Mouse (Mus musculus): ENCODE measurements around the gene Nmnat2. TPM values are rescaled to one million over a fixed set of nuclear protein-coding genes. Genes with fewer than 3 reads are reported as not detected.

Gene Nmnat2
- total and polyA plus RNA-seq, 3 experiments, result 1.3 to 2.8 TPM; not detected in 1

DNA sequence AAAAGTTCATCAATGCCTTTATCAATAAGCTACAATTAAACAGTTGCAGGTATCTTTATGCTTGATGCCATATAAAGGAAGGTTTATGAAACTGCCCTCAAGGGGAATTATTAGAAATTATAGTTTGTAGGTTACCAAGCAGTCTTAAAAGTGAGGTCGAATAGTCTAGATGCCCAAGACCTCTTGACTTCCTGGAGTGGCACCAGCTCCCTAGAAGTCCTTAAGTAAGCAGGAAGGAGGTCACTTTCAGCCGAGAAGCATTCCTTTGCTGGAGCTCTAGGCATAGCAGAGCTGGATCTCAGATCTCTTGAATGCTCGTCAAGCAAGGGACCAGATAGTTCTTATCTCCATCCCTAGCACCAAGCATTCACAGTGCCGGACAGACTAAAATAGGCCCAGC lies 172.8 kb downstream of the Nmnat2 start:
- no peak for DNase-seq (ENCODE audit: low read depth, low spot score)
- H3K9me3 ChIP-seq (replicated peaks; ENCODE audit: insufficient read depth, low read length), result no peaks in the 10 kb centered on the region
- H3K4me3 ChIP-seq (ENCODE audit: control insufficient read depth in 1 of 2, insufficient read depth in 1 of 2, low read depth in 2 of 2, low read length in 2 of 2), result no peak overlapping the region
- H3K36me3 ChIP-seq (ENCODE audit: control insufficient read depth in 1 of 2, insufficient read depth in 2 of 2, low read length in 2 of 2), result peaks cover 0 to 9% of the 10 kb centered on the region in 2 experiments; a peak in 2 of 4 replicates
- peaks cover 0 to 12% of the 10 kb centered on the region in 2 experiments; a peak in 2 of 4 replicates for H3K4me1 ChIP-seq (ENCODE audit: control insufficient read depth in 1 of 2, insufficient read depth in 2 of 2, low read length in 2 of 2)
- H3K27me3 ChIP-seq (ENCODE audit: control insufficient read depth in 1 of 2, insufficient read depth in 2 of 2, low read length in 2 of 2), result peaks cover 2% of the 10 kb centered on the region in 2 experiments; a peak in 1 of 4 replicates
- no peak for TF ChIP-seq MXI1 (IDR thresholded peaks at IDR 0.05; ENCODE audit: low read depth, low read length)
- no peak for TF ChIP-seq CTCF (IDR thresholded peaks at IDR 0.05 in 2 of 3, conservative IDR thresholded peaks at IDR 0.05 in 1 of 3; ENCODE audit: control insufficient read depth in 1 of 3, insufficient read depth in 1 of 3, low read depth in 2 of 3, low read length in 3 of 3, poor library complexity in 1 of 3, severe bottlenecking in 1 of 3)
- TF ChIP-seq USF1 (IDR thresholded peaks at IDR 0.05; ENCODE audit: low read depth, low read length), result no peak
- TF ChIP-seq MAZ (IDR thresholded peaks at IDR 0.05; ENCODE audit: low read depth, low read length), result no peak
- TF ChIP-seq ZMIZ1 (IDR thresholded peaks at IDR 0.05; ENCODE audit: low read depth, low read length), result no peak
- no peak overlapping the region for H3K9ac ChIP-seq (ENCODE audit: control insufficient read depth, low read depth, low read length, poor library complexity, severe bottlenecking)
- no peak overlapping the region for H3K27ac ChIP-seq (ENCODE audit: control insufficient read depth, low read depth, low read length)
- H3K79me2 ChIP-seq (ENCODE audit: control insufficient read depth, insufficient read depth, low read length, poor library complexity), result no peaks in the 10 kb centered on the region

DNA sequence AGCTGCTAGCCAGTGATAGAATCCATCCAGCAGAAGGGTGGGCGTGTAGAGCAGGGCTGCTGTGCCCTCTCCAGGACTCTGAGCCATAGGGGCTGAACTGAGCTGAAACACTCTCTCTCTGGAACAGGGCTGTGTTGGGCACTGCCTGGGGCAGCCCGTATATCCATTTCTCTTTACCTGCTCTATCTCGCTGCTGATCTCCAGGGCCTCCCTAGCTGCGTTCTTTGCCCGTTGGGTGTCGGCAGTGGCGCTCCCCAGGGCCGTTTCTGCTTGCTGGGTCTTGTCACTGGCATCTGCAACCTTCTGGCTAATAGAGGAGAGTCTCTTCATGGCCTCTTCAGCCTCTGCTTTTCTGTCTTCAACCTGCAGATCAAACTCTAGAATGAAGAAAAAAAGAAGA lies 174.0 kb downstream of the Nmnat2 start:
- DNase-seq (ENCODE audit: low read depth, low spot score), result no peak
- Histone ChIP-seq H3K27ac (ENCODE audit: control insufficient read depth, low read depth, low read length) (no peak overlapping the region), H3K27me3 (ENCODE audit: control insufficient read depth in 1 of 2, insufficient read depth in 2 of 2, low read length in 2 of 2) (peaks cover 2% of the 10 kb centered on the region in 2 experiments; a peak in 1 of 4 replicates), H3K4me1 (ENCODE audit: control insufficient read depth in 1 of 2, insufficient read depth in 2 of 2, low read length in 2 of 2) (peaks cover 0 to 12% of the 10 kb centered on the region in 2 experiments; a peak in 2 of 4 replicates), H3K36me3 (ENCODE audit: control insufficient read depth in 1 of 2, insufficient read depth in 2 of 2, low read length in 2 of 2) (peaks cover 0 to 9% of the 10 kb centered on the region in 2 experiments; a peak in 2 of 4 replicates), H3K79me2 (ENCODE audit: control insufficient read depth, insufficient read depth, low read length, poor library complexity) (no peaks in the 10 kb centered on the region), H3K4me3 (ENCODE audit: control insufficient read depth in 1 of 2, insufficient read depth in 1 of 2, low read depth in 2 of 2, low read length in 2 of 2) (no peak overlapping the region), H3K9ac (ENCODE audit: control insufficient read depth, low read depth, low read length, poor library complexity, severe bottlenecking) (no peak overlapping the region), H3K9me3 (replicated peaks; ENCODE audit: insufficient read depth, low read length) (no peaks in the 10 kb centered on the region)
- no peak for TF ChIP-seq ZNF384 (IDR thresholded peaks at IDR 0.05; ENCODE audit: low read depth, low read length)
- TF ChIP-seq POLR2AphosphoS2 (IDR thresholded peaks at IDR 0.05; ENCODE audit: low read length), result no peak
- TF ChIP-seq POLR2AphosphoS5 (IDR thresholded peaks at IDR 0.05; ENCODE audit: borderline replicate concordance, low read depth, low read length), result no peak
- TF ChIP-seq MXI1 (IDR thresholded peaks at IDR 0.05; ENCODE audit: low read depth, low read length), result no peak
- no peak for TF ChIP-seq MAFK (IDR thresholded peaks at IDR 0.05; ENCODE audit: borderline replicate concordance, low read depth, low read length)
- no peak for TF ChIP-seq SMC3 (IDR thresholded peaks at IDR 0.05; ENCODE audit: low read depth, low read length)
- no peak for TF ChIP-seq ZC3H11A (IDR thresholded peaks at IDR 0.05; ENCODE audit: low read depth, low read length)
- no peak for TF ChIP-seq GATA1 (IDR thresholded peaks at IDR 0.05; ENCODE audit: low read depth, low read length)
- TF ChIP-seq TAL1 (IDR thresholded peaks at IDR 0.05; ENCODE audit: low read length), result no peak
- TF ChIP-seq RAD21 (IDR thresholded peaks at IDR 0.05; ENCODE audit: low read depth, low read length), result no peak
- TF ChIP-seq TCF12 (IDR thresholded peaks at IDR 0.05; ENCODE audit: low read depth, low read length), result no peak
- no peak for TF ChIP-seq MYB (IDR thresholded peaks at IDR 0.05; ENCODE audit: low read depth, low read length)
- TF ChIP-seq CHD1 (IDR thresholded peaks at IDR 0.05; ENCODE audit: low read depth, low read length), result no peak
- no peak for TF ChIP-seq MAX (IDR thresholded peaks at IDR 0.05; ENCODE audit: low read length)
- no peak for TF ChIP-seq BHLHE40 (IDR thresholded peaks at IDR 0.05; ENCODE audit: borderline replicate concordance, low read depth, low read length)

All from MEL (cell line).